9 mouse cellular contexts compared by ENCODE assay signal in the genomic region with DNA sequence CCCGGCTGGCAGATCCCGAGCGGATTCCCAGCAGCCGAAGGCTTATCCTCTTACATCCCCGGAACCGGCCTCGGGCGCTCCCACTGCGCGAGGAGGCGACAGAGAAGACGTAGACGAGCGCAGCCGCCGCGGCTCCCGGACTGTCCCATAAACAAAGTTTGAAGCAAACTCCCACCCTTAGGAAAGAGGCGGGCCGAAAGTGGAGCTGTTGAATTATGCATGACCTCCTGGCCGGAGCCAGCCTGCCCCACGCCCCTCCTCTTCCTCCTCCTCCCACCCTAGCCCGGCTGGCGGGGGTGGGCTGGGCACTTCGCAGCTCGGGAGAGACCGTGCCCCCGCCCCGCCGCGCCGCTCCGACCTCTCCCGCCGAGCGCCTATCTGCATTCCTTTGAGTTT. TPM values are rescaled to one million over a fixed set of nuclear protein-coding genes. Genes with fewer than 3 reads are reported as not detected.
DNase-seq lines count a peak whose midpoint lies in the region; ATAC-seq and TF ChIP-seq lines count a peak whose summit lies in the region.
"Had no signal": no experiment of that assay in that cellular context is flagged by ENCODE, and none has a peak within 500 bp of the region (broad histone marks: within the 10 kb centered on the region; RNA-seq: fewer than 3 reads in every experiment).

TSS of gene Wwtr1 (minus strand) at position 251 of the 396 bp plus-strand sequence.

- peak within 1 kb of the TSS; percentile 67 for H3K4me2 ChIP-seq in hindbrain, embryonic 16.5 days (ENCODE audit: low read length)

- 2% methylated on average over 36 of the region's 36 CpGs for WGBS in hindbrain, embryonic 16.5 days

- peak; percentile 92 for ATAC-seq in hindbrain, embryonic 16.5 days

- no peaks in the 10 kb centered on the region for H3K36me3 ChIP-seq in hindbrain, embryonic 16.5 days (ENCODE audit: control insufficient read depth, insufficient read depth, low read length)
- no peaks in the 10 kb centered on the region for H3K36me3 ChIP-seq in megakaryocyte, embryonic 14.5 days (replicated peaks; ENCODE audit: low read length)

- peak; percentile 25; the same call in 1 of the 2 replicates for TF ChIP-seq POLR2A in cortical plate, adult 2 months (IDR thresholded peaks at IDR 0.05; ENCODE audit: extremely low read depth, insufficient read depth, low read length)

- peak within 1 kb of the TSS; percentile 76 for H3K9ac ChIP-seq in hindbrain, embryonic 16.5 days (ENCODE audit: low read depth, low read length)

- H3K27me3 ChIP-seq in hindbrain, embryonic 16.5 days (replicated peaks; ENCODE audit: control insufficient read depth, insufficient read depth, low read length): no peaks in the 10 kb centered on the region; the same call in 1 of the 2 replicates
- H3K27me3 ChIP-seq in megakaryocyte, embryonic 14.5 days (replicated peaks): peaks cover 61% of the 10 kb centered on the region

- no peaks in the 10 kb centered on the region for H3K9me3 ChIP-seq in hindbrain, embryonic 16.5 days (ENCODE audit: control insufficient read depth, low read length)
- H3K9me3 ChIP-seq in megakaryocyte, embryonic 14.5 days: peaks cover 22% of the 10 kb centered on the region

- peak within 1 kb of the TSS; percentile 90 for H3K27ac ChIP-seq in cortical plate, adult 2 months (ENCODE audit: insufficient read depth, low read length)
- H3K27ac ChIP-seq in hindbrain, embryonic 16.5 days (ENCODE audit: low read depth, low read length): peak within 1 kb of the TSS; percentile 58
- H3K27ac ChIP-seq: macrophage had no signal

- H3K4me1 ChIP-seq in cortical plate, adult 2 months (ENCODE audit: control insufficient read depth, insufficient read depth, low read length): no peaks in the 10 kb centered on the region
- peaks cover 4% of the 10 kb centered on the region; the same call in 1 of the 2 replicates for H3K4me1 ChIP-seq in hindbrain, embryonic 16.5 days (ENCODE audit: control insufficient read depth, insufficient read depth, low read depth, low read length)
- H3K4me1 ChIP-seq in megakaryocyte, embryonic 14.5 days: peaks cover 21% of the 10 kb centered on the region

- TF ChIP-seq CTCF in cortical plate, adult 2 months (IDR thresholded peaks at IDR 0.05; ENCODE audit: extremely low read depth, insufficient read depth, low read length): no peak

- peak within 1 kb of the TSS; percentile 29 for H3K4me3 ChIP-seq in cortical plate, adult 2 months (ENCODE audit: insufficient read depth, low read length)
- H3K4me3 ChIP-seq in hindbrain, embryonic 16.5 days (ENCODE audit: low read length): peak within 1 kb of the TSS; percentile 68
- H3K4me3 ChIP-seq in megakaryocyte, embryonic 14.5 days (replicated peaks): peak within 1 kb of the TSS; percentile 92

- DNase-seq in adrenal gland, adult 18-20 months (ENCODE audit: low spot score in 2 of 2): peak; percentile 86 to 87
- peak; percentile 86 for DNase-seq in gastrocnemius, postnatal 10 days
- peak; percentile 49 to 96 for DNase-seq in left cerebral cortex, postnatal 10 days (ENCODE audit: extremely low spot score in 1 of 2, low spot score in 2 of 2)
- peak; percentile 62 for DNase-seq in right cerebral cortex, postnatal 25 days
- DNase-seq in T-cell, adult 2 months (ENCODE audit: low spot score): no peak

- intact Hi-C loops in left cerebral cortex, postnatal 10 days (cut with DNase I): loop anchor here (2.0 kb wide), 1 partner anchor 105 kb away; no protein-coding TSS in a partner anchor

RNA-seq across cellular contexts. Expression of gene Wwtr1, which starts in this region (rescaled TPM):
- 10 to 100 TPM; 31.5 to 36.7 TPM for total RNA-seq in adrenal gland, adult 18-20 months (2021)
- 11.0 and 11.6 TPM in 2 replicates for polyA plus RNA-seq in cortical plate, adult 2 months (2012; rRNA removed)
- total RNA-seq in gastrocnemius, postnatal 10 days (2021): 10 to 100 TPM; 49.1 to 52.7 TPM
- 7.9 and 8.6 TPM in 2 replicates for polyA plus RNA-seq in hindbrain, embryonic 16.5 days (2015; fragmentation: Nextera tagmentation; extraction: Ambion mirVana)
- 10 to 100 TPM; 18.4 to 19.0 TPM for total RNA-seq in left cerebral cortex, postnatal 10 days (2021)
- polyA plus RNA-seq in megakaryocyte, embryonic 14.5 days (2012; ENCODE audit: insufficient read depth, low replicate concordance): 0.17 TPM in 1 of 2 replicates, not detected in the other
- polyA plus RNA-seq: macrophage had no signal

Comparison
In these comparisons a context has a peak if more than half of its experiments do, and no peak if none do; other contexts are left out.
1. H3K4me3 ChIP-seq: peak in every context shown above with its lines; median percentile 92 in megakaryocyte, embryonic 14.5 days; 68 in hindbrain, embryonic 16.5 days; 29 in cortical plate, adult 2 months.